24 mouse cellular contexts compared by ENCODE assay signal in the genomic region with DNA sequence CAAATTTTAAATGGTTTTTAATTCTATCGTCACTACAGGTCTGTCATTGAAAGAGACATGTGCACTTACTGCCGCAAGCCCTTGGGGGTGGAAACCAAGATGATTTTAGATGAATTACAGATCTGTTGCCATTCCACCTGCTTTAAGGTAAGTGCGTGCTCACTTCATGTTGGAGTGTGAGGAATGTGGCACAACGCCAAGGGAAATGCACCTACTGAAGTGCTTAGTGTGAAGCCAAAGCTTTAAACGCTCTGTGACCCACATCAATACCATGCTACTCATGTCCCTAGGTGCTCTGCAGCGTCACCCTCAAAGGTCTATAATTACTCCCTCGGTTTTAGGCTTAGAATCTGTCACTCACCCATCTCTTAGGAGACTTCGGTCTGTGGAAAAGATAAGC. TPM values are rescaled to one million over a fixed set of nuclear protein-coding genes. Genes with fewer than 3 reads are reported as not detected.
A peak's percentile ranks its signal among the peaks of the same experiment; 100 is the strongest.
DNase-seq lines count a peak whose midpoint lies in the region; ATAC-seq and TF ChIP-seq lines count a peak whose summit lies in the region.
"Had no signal": no experiment of that assay in that cellular context is flagged by ENCODE, and none has a peak within 500 bp of the region (broad histone marks: within the 10 kb centered on the region; RNA-seq: fewer than 3 reads in every experiment).

No protein-coding gene starts in this region.

- TF ChIP-seq EP300 in lung, postnatal 0 days (IDR thresholded peaks at IDR 0.05), result no peak

- TF ChIP-seq CTCF in lung, adult 2 months (IDR thresholded peaks at IDR 0.05; ENCODE audit: insufficient read depth, low read length), result no peak
- no peak for TF ChIP-seq CTCF in lung, postnatal 0 days (IDR thresholded peaks at IDR 0.05)

- H3K9ac ChIP-seq in lung, postnatal 0 days (replicated peaks; ENCODE audit: low read depth), result no peak overlapping the region
- H3K9ac ChIP-seq: embryonic facial prominence, embryonic 12.5 days; embryonic facial prominence, embryonic 15.5 days; forebrain, postnatal 0 days; hindbrain, embryonic 13.5 days had no signal

- no peak overlapping the region for H3K4me2 ChIP-seq in lung, postnatal 0 days (replicated peaks; ENCODE audit: low read depth, low read length)
- H3K4me2 ChIP-seq: embryonic facial prominence, embryonic 12.5 days; embryonic facial prominence, embryonic 15.5 days; heart, embryonic 11.5 days; hindbrain, embryonic 13.5 days had no signal

- 67% methylated on average over 8 of the region's 8 CpGs for WGBS in lung, adult 2 months
- 60% methylated on average over 8 of the region's 8 CpGs for WGBS in lung, postnatal 0 days
- WGBS in hindbrain, embryonic 10.5 days, result 89% methylated on average over 8 of the region's 8 CpGs

- no peak overlapping the region for H3K4me3 ChIP-seq in lung, adult 2 months (replicated peaks; ENCODE audit: extremely low read depth, low read depth, low read length)
- H3K4me3 ChIP-seq in lung, postnatal 0 days (ENCODE audit: low read depth, low read length), result no peak overlapping the region
- no peak overlapping the region for H3K4me3 ChIP-seq in hindbrain, embryonic 10.5 days
- H3K4me3 ChIP-seq: embryonic facial prominence, embryonic 12.5 days; embryonic facial prominence, embryonic 15.5 days; gastrocnemius, adult 2 months; hindbrain, embryonic 13.5 days had no signal

- TF ChIP-seq POLR2A in lung, adult 2 months (IDR thresholded peaks at IDR 0.05; ENCODE audit: borderline replicate concordance, extremely low read depth, low read depth, low read length), result no peak

- DNase-seq in lung, adult 2 months, result peak; percentile 11
- peak; percentile 47 for DNase-seq in lung, postnatal 0 days (ENCODE audit: low spot score)
- DNase-seq in lung, postnatal 25 days (ENCODE audit: low spot score), result peak; percentile 7
- DNase-seq in B cell, adult 2 months, result no peak
- no peak for DNase-seq in hindbrain, embryonic 10.5 days (ENCODE audit: low spot score)
- DNase-seq in thymus, adult 18-20 months, result no peak
- DNase-seq: adrenal gland, postnatal 10 days; adrenal gland, postnatal 36 days; cerebellum, adult 18-20 months; cerebellum, adult 9-11 months; cerebellum, postnatal 25 days; forebrain, postnatal 0 days; gastrocnemius, adult 2 months; gastrocnemius, postnatal 14 days; heart, adult 11 months had no signal

- no peaks in the 10 kb centered on the region for H3K4me1 ChIP-seq in lung, adult 2 months (ENCODE audit: control insufficient read depth, insufficient read depth, low read length)
- no peaks in the 10 kb centered on the region for H3K4me1 ChIP-seq in lung, postnatal 0 days (ENCODE audit: insufficient read depth, low read depth, low read length)
- H3K4me1 ChIP-seq in hindbrain, embryonic 10.5 days (replicated peaks), result no peaks in the 10 kb centered on the region
- H3K4me1 ChIP-seq: embryonic facial prominence, embryonic 12.5 days; hindbrain, embryonic 13.5 days had no signal

- ATAC-seq in lung, postnatal 0 days, result peak; percentile 62
- no peak for ATAC-seq in activated CD4-positive, CD25-positive, alpha-beta regulatory T cell, adult 4 months
- ATAC-seq: CD4-positive, CD25-positive, alpha-beta regulatory T cell, adult 4 months; forebrain, embryonic 14.5 days; forebrain, postnatal 0 days; hindbrain, embryonic 16.5 days had no signal

- H3K27me3 ChIP-seq in lung, postnatal 0 days (replicated peaks; ENCODE audit: insufficient read depth, low read length), result no peaks in the 10 kb centered on the region
- H3K27me3 ChIP-seq in hindbrain, embryonic 10.5 days (ENCODE audit: insufficient read depth, poor library complexity, severe bottlenecking), result no peaks in the 10 kb centered on the region
- H3K27me3 ChIP-seq: embryonic facial prominence, embryonic 12.5 days; embryonic facial prominence, embryonic 15.5 days; hindbrain, embryonic 13.5 days had no signal

- H3K27ac ChIP-seq in lung, postnatal 0 days (ENCODE audit: low read length), result no peak overlapping the region
- H3K27ac ChIP-seq in hindbrain, embryonic 10.5 days, result no peak overlapping the region
- H3K27ac ChIP-seq: embryonic facial prominence, embryonic 12.5 days; embryonic facial prominence, embryonic 15.5 days; gastrocnemius, adult 2 months; hindbrain, embryonic 13.5 days had no signal

- no peaks in the 10 kb centered on the region for H3K36me3 ChIP-seq in lung, postnatal 0 days (ENCODE audit: insufficient read depth, low read length)
- no peaks in the 10 kb centered on the region for H3K36me3 ChIP-seq in hindbrain, embryonic 10.5 days
- H3K36me3 ChIP-seq: embryonic facial prominence, embryonic 12.5 days; embryonic facial prominence, embryonic 15.5 days; hindbrain, embryonic 13.5 days had no signal

- H3K9me3 ChIP-seq in lung, postnatal 0 days (ENCODE audit: low read length), result no peaks in the 10 kb centered on the region
- no peaks in the 10 kb centered on the region for H3K9me3 ChIP-seq in hindbrain, embryonic 10.5 days
- H3K9me3 ChIP-seq: embryonic facial prominence, embryonic 12.5 days; embryonic facial prominence, embryonic 15.5 days; hindbrain, embryonic 13.5 days had no signal

RNA-seq across cellular contexts. Expression of a gene that starts 42.0 kb away (rescaled TPM):
- polyA plus RNA-seq in lung, adult 2 months (2012; rRNA removed), result 5.0 and 6.5 TPM in 2 replicates
- polyA plus RNA-seq in lung, postnatal 0 days (2015; fragmentation: Nextera tagmentation; extraction: Ambion mirVana), result 1.4 TPM in 2 replicates
- polyA plus RNA-seq in activated CD4-positive, CD25-positive, alpha-beta regulatory T cell, adult 4 months (2017; shearing (Covaris generic)), result 10 to 100 TPM; 12.7 to 17.2 TPM
- polyA plus RNA-seq in hindbrain, embryonic 10.5 days (2016; fragmentation: Nextera tagmentation; extraction: Ambion mirVana), result 8.2 and 13.3 TPM in 2 replicates
- polyA plus RNA-seq: C2C12 had no signal

Comparison
In these comparisons a context has a peak if more than half of its experiments do, and no peak if none do; other contexts are left out.
1. DNase-seq: peak in lung, adult 2 months (single experiment), lung, postnatal 0 days (single experiment) and lung, postnatal 25 days (single experiment); none in B cell, adult 2 months (0 of 2), hindbrain, embryonic 10.5 days (single experiment) and thymus, adult 18-20 months (0 of 2).